Mouse (Mus musculus) splenic B cell, adult 2 months (primary cell): ENCODE data around the gene Ptpn21.

Experiments used
- DNase-seq: peaks from one replicate; pipeline ENCODE4 v3.0.0-alpha.2; 2011; ENCODE audit warnings: low read depth, low spot score
- H3K27me3 ChIP-seq: 2 replicates; pipeline ENCODE4 v1.6.1; 2012; ENCODE audit warnings: mild to moderate bottlenecking, low read length, moderate library complexity, mixed read lengths; ENCODE audit not compliant: control insufficient read depth, poor library complexity, insufficient read depth, severe bottlenecking
- H3K36me3 ChIP-seq: 2 replicates; pipeline ENCODE4 v1.6.1; 2012; ENCODE audit warnings: mild to moderate bottlenecking, low read length, moderate library complexity, mixed read lengths; ENCODE audit not compliant: control insufficient read depth, poor library complexity, insufficient read depth, severe bottlenecking

The Ptpn21 gene

GRCm38 (mm10) chr12:98701564-98701963, 35.6 kb downstream of the Ptpn21 start:
- DNase-seq, result no peak
- H3K36me3 ChIP-seq, result no peaks in the 10 kb centered on the region
- no peaks in the 10 kb centered on the region for H3K27me3 ChIP-seq

- H3K36me3 ChIP-seq, result no peaks in the 10 kb centered on the region
- DNase-seq, result no peak
- H3K27me3 ChIP-seq, result no peaks in the 10 kb centered on the region
These were observed 40.0 kb downstream of the Ptpn21 start for GRCm38 (mm10) chr12:98697202-98697601.

- H3K27me3 ChIP-seq, result no peaks in the 10 kb centered on the region
- DNase-seq, result no peak
- H3K36me3 ChIP-seq, result no peaks in the 10 kb centered on the region
These were observed 47.0 kb downstream of the Ptpn21 start for GRCm38 (mm10) chr12:98690230-98690629.

GRCm38 (mm10) chr12:98683574-98683973, 53.6 kb downstream of the Ptpn21 start:
- H3K27me3 ChIP-seq, result no peaks in the 10 kb centered on the region

GRCm38 (mm10) chr12:98683171-98683570, 54.0 kb downstream of the Ptpn21 start:
- DNase-seq, result no peak
- H3K36me3 ChIP-seq, result no peaks in the 10 kb centered on the region; the same call in 1 of the 2 replicates
- no peaks in the 10 kb centered on the region for H3K27me3 ChIP-seq

More at GRCm38 (mm10) chr12:98683574-98683973, 53.6 kb downstream of the Ptpn21 start:
- H3K36me3 ChIP-seq, result no peaks in the 10 kb centered on the region; the same call in 1 of the 2 replicates
- DNase-seq, result no peak

GRCm38 (mm10) chr12:98682196-98682595, 55.0 kb downstream of the Ptpn21 start:
- DNase-seq, result no peak
- Histone ChIP-seq H3K27me3 (no peaks in the 10 kb centered on the region), H3K36me3 (no peaks in the 10 kb centered on the region; the same call in 1 of the 2 replicates)

- Histone ChIP-seq H3K36me3 (no peaks in the 10 kb centered on the region; the same call in 1 of the 2 replicates), H3K27me3 (no peaks in the 10 kb centered on the region)
- DNase-seq, result no peak
These were observed 57.3 kb downstream of the Ptpn21 start for GRCm38 (mm10) chr12:98679906-98680305.

GRCm38 (mm10) chr12:98677336-98677735, 59.9 kb downstream of the Ptpn21 start:
- no peaks in the 10 kb centered on the region for H3K27me3 ChIP-seq
- no peaks in the 10 kb centered on the region for H3K36me3 ChIP-seq
- DNase-seq, result peak; percentile 52

- Histone ChIP-seq H3K27me3 (no peaks in the 10 kb centered on the region), H3K36me3 (no peaks in the 10 kb centered on the region)
- DNase-seq, result no peak
These were observed 60.3 kb downstream of the Ptpn21 start for GRCm38 (mm10) chr12:98676861-98677260.

GRCm38 (mm10) chr12:98674627-98675143, 62.5 kb downstream of the Ptpn21 start:
- Histone ChIP-seq H3K36me3 (no peaks in the 10 kb centered on the region), H3K27me3 (no peaks in the 10 kb centered on the region)
- DNase-seq, result peak; percentile 79

GRCm38 (mm10) chr12:98673879-98674278, 63.3 kb downstream of the Ptpn21 start:
- Histone ChIP-seq H3K36me3 (no peaks in the 10 kb centered on the region), H3K27me3 (no peaks in the 10 kb centered on the region)
- no peak for DNase-seq

GRCm38 (mm10) chr12:98670429-98670828, 66.8 kb downstream of the Ptpn21 start:
- H3K36me3 ChIP-seq, result no peaks in the 10 kb centered on the region
- no peak for DNase-seq
- no peaks in the 10 kb centered on the region for H3K27me3 ChIP-seq

GRCm38 (mm10) chr12:98669864-98670263, 67.3 kb downstream of the Ptpn21 start:
- no peak for DNase-seq
- no peaks in the 10 kb centered on the region for H3K27me3 ChIP-seq
- H3K36me3 ChIP-seq, result no peaks in the 10 kb centered on the region

- Histone ChIP-seq H3K36me3 (no peaks in the 10 kb centered on the region), H3K27me3 (no peaks in the 10 kb centered on the region)
- DNase-seq, result no peak
These were observed 68.1 kb downstream of the Ptpn21 start for GRCm38 (mm10) chr12:98669086-98669485.

- DNase-seq, result no peak
- H3K36me3 ChIP-seq, result no peaks in the 10 kb centered on the region
These were observed 68.9 kb downstream of the Ptpn21 start for GRCm38 (mm10) chr12:98668132-98668814.

More at GRCm38 (mm10) chr12:98668132-98668814, 68.9 kb downstream of the Ptpn21 start:
- H3K27me3 ChIP-seq, result no peaks in the 10 kb centered on the region
